16 mouse cellular contexts compared by ENCODE assay signal in the genomic region with DNA sequence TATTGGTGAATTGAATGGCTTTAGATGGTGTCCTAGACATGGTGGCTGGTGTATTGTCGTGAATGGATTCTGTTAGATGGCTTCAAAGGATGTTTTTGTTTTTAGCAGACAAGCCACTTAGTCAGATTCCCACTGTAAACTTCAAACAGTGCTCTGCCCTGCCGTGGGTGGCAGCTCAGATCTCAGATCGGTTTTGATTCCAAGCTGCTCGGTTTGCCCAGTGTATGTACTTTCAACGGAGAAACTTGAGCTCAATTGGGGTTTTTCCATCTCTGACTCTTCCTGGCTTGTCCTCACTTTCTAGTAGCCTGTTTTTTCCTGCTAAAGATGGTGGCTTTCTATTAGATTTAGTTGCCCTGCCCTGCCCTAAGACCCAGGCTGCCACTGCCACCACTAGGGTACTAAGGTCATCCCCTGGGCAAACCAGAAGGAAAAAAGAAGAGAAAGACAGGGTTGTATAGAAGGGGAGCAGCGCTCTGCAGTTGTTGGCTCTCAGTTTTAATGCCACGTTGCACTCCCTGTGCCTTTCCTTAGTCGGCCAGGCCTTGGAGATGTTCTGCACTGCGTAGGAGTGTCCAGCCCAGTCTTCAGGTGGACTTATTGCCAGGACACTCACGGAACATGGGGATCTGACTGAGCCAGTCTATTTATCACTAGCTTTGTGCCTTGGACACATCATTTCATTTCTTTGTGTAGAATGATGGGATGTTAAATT.
DNase-seq lines count a peak whose midpoint lies in the region; ATAC-seq lines count a peak whose summit lies in the region.
"Had no signal": no experiment of that assay in that cellular context is flagged by ENCODE, and none has a peak within 500 bp of the region (broad histone marks: within the 10 kb centered on the region; RNA-seq: fewer than 3 reads in every experiment).

No protein-coding gene starts in this region.

- no peak for ATAC-seq in megakaryocyte progenitor cell, adult 5-6 weeks (replicated peaks; ENCODE audit: poor library complexity)
- no peak for ATAC-seq in megakaryocyte, adult 5-6 weeks (ENCODE audit: poor library complexity, severe bottlenecking)
- ATAC-seq: activated CD4-positive, CD25-positive, alpha-beta regulatory T cell, adult 4 months; forebrain, embryonic 15.5 days; intestine, postnatal 0 days had no signal

- peak; percentile 69 for DNase-seq in gastrocnemius, adult 18-20 months (ENCODE audit: low spot score)
- no peak for DNase-seq in gastrocnemius, postnatal 4 days (ENCODE audit: low spot score in 2 of 2)
- DNase-seq in gastrocnemius, postnatal 25 days: peak; percentile 34
- no peak for DNase-seq in gastrocnemius, postnatal 10 days
- DNase-seq in naive thymus-derived CD4-positive, alpha-beta T cell, adult 2 months (ENCODE audit: low read depth): peak; percentile 27
- DNase-seq: adrenal gland, adult 8-10 months; adrenal gland, postnatal 25 days; cerebellum, adult 18-20 months; cerebellum, adult 9-10 months; cerebellum, postnatal 14 days; heart, adult 11 months had no signal

Comparison
In these comparisons a context has a peak if more than half of its experiments do, and no peak if none do; other contexts are left out.
1. DNase-seq: peak in gastrocnemius, adult 18-20 months (single experiment), gastrocnemius, postnatal 25 days (single experiment) and naive thymus-derived CD4-positive, alpha-beta T cell, adult 2 months (single experiment); none in gastrocnemius, postnatal 4 days (0 of 2) and gastrocnemius, postnatal 10 days (single experiment).